Mouse (Mus musculus): ENCODE measurements around the gene Cul3.

DNA sequence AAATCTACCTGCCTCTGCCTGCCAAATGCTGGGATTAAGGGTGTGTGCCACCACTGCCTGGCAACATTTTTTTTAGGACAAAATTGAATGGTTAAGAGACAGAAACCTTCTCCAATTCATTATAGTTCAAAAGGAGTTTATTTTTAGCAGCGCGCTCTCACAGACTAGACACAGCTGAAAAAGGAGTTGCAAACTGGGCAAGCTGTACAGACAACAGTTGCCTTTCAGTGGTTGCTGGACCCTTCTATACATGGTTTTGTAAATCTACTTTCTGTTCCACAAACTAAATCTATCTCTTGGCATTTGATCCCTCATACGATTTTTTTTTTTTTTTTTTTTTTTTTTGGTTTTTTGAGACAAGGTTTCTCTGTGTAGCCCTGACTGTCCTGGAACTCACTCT lies 31.7 kb upstream of the Cul3 start:
- TF ChIP-seq CTCF (IDR thresholded peaks at IDR 0.05; ENCODE audit: low read depth) (no peak), EP300 (optimal IDR thresholded peaks at IDR 0.05) (no peak)
